Mouse (Mus musculus): ENCODE results near the gene Gabrr3. TPM values are rescaled to one million over a fixed set of nuclear protein-coding genes. Genes with fewer than 3 reads are reported as not detected.
"Not testable (repeated sequence)": the region's sequence is repeated elsewhere in the genome, so short reads cannot be mapped to it uniquely, and the experiment has no call there.

The Gabrr3 gene
- total RNA-seq (2021) = not detected in 2 replicates
- long read RNA-seq = 0 reads

DNA sequence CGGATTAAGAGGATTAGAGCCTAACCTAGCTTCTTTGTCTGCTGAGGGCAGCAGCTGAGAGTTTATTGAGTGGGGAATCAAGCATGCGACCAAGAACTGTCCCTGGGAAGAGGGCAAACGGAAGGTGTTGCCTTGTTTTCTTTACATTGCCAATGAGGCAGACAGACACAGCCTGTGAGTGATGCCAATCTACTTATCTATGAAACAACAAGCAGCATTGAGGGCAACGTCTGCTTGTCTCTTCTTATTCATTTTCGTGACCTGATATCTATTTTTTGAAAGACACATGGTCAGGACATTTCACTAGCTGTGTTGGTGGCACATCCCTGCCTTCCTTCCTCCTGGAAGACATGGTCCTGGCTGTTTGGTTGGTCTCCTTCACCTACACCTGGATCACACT, at the start of gene Gabrr3:
Gene Gabrr3 (plus strand): TSS at position 301 of the 400 bp plus-strand sequence.
- no peak for DNase-seq

DNA sequence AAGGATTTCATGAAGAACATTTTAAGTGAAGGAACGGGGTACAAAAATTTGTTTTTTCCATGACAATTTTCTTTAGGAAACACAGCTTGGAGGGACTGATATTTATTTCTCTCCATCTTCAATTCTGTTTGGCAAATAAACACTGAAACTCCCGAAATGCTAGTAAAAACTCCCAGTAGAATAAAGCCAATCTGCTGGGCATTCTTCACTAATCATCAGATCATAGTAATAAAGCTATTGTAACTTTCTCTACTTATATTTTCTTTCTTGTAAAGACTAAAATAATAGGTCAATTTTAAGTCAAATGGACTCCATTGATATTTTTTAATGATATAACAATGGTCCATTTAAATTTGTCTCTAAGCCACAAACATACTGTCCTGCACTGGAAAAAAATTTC, 43.2 kb upstream of the Gabrr3 start, which contains the start of gene Olfr209:
Gene Olfr209 (minus strand): TSS at position 101 of the 400 bp plus-strand sequence.
- DNase-seq = no peak

DNA sequence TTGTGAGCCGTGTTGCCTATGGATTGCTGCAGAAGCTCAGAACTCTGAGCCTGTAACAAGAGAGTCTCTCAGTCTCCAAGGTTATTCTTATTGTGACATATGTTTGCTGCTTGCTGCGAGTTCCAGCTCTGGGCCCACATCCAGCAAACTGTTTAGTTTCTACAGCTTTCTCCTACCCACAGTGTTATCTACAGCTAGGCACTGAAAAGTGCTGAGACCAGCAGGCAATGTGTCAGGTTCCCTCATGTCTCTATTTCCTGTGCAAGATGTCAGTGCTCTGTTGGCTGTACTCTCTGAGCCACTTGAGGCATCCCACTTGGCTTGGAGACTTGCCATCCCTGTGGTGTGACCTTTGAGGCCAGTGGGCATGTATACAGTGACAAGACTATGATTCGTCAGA, 13.8 kb upstream of the Gabrr3 start:
- no peak for DNase-seq

DNA sequence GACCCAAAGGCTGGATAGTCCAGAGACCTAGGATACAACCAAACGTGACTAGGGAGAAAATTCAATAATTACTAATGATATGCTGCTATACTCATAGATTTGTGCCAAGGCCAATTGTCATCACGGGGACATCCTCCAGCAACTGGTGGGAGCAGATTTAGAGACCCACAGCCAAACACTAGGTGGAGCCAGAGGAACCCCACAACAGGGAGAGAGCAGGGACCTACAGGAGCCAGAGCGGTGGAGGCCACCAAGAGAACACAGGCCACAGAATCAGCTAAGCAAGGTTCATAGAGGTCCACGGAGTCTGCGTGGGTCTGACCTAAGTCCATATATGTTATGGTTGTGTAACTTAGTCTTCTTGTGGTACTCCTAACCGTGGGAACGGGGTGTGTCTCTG, 6.0 kb upstream of the Gabrr3 start:
- no peak for DNase-seq

DNA sequence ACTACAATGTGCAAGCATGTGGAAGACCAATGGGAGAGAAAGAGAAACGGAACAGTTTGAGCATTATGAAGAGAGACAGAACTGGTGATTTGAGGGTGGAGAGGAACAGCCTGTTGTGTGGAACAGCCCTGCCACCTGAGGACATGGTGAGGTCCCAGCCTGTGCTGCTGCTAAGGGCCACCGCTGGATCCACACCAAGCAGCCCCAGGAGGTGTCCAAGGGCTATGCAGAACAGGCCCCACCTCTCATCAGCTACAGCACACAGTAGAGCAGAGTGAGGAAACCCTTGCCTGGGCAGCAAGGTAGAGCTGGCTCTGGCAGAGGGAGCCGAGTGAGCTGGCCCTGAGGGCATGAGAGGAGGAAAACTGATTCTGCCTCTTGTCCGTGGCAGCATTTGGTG, 5.1 kb upstream of the Gabrr3 start:
- no peak for DNase-seq

DNA sequence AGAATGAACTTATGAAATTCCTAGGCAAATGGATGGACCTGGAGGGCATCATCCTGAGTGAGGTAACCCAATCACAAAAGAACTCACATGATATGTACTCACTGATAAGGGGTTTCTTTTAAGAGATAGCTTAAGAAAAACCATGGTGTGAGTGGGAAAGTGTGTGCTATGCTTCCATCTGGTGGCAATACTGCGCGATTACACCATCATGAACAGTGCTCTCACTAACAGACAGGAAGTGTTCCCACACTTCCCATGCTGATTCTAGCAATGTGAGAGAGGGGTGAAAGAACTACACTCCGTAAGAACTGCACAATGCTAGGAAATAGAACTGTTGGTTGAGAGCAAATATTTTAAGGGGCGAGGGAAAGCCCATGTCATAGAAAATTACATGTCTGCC, 3.4 kb upstream of the Gabrr3 start:
- no peak for DNase-seq

DNA sequence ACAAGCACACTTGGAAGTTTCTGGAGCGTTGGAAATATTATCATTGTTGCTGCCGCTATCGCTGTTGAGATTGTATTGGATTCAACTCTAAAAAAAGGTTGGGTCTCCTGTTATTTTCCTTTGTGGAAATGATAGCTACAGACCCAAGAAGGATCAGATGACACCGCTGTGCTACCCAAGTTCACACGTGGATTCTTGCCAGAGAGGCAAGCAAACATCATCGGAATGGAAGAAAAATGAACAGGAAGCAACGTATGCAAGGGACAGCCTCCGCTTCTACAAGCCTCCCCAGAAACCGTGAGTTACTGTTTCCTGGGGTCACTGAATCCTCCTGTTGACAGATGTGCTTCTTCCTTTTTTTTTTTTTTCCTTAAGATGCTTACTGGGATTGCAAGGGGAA, 2.3 kb upstream of the Gabrr3 start:
- DNase-seq = no peak

DNA sequence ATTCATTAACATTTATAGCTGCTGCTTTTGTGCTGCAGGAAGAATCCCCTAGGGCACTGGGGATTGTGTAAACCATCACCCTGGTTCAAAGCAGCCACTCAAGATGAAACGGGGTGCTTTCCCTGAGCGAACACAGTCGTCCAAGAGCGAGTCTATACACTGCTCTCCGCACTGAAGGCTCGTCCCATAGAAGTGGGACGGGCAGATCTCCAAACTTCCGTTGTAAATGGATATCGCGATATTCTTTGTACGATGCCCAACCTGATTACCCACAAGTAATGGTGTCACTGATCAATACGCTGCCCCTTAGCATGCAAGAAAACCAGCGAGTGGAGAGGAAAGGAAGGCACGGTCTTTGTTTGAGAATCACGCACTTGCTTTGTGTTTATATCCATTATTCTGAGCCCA, 2.2 kb downstream of the Gabrr3 start:
- no peak for DNase-seq

DNA sequence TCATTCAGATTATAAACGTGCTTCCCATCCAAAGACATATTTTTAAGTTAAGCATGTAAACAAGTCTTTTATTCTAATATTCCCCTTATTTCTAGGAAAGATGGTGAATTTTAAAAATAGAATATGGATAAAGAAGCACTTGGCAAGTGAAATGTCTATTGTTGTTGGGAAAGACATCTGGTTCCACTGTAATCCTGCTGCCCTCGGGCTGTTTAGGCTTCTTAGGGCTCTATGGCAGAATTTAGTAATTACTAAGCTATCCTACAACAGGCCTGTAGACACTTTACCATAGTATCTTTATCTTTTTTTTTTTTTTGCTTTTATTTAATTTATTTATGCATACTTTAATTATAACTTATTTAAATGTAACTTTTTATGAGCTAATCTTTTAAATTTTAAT, 2.7 kb downstream of the Gabrr3 start:
- no peak for DNase-seq

DNA sequence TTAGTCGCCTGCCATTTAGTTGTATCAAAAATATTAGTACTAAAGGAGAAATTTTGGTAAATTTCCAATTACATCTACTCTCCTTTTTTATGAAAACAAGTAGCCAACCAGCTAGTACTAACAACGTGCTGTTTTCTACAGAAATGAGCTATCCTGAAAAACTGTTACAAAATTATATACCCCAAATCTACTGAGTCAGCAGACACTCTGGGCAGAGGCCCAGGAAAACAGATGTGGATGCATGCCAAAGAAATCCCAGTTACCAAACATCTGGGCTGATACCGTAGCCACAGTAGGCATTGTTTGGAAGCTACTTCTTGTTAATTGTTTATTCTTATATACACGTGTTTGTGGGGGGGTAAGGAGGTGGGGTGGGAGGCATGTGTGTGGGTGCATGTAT, 6.3 kb downstream of the Gabrr3 start:
- peak; percentile 18 for DNase-seq

DNA sequence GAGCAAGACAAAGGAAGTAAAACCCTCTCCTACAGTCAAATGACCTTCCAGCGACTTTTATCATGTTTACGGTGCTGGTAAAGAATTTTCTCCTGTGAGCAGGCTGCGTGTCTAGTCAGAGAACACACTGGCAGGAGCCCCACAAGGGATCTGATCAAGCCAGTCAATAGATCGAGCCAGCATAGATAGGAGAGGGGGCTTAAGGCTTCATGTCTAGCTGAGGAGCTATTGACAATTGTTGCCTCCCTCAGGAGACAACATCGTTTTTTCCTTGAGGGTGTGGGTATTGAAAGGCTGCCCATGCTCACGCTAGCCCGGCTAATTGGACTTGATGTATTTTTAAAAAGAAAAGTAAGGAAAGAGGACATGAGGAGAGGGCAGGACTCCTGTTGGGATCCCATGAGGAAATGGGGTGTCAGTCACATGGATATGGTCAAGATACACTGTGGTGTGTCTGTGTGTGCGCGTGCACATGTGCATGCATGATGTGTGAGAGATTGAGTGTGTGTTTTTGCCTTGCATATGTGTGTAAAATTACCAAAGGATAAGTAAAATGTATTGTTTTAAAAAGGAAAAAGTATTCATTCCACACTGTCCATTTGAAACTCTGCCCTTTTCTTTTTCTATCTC, 13.2 kb downstream of the Gabrr3 start:
- no peak for DNase-seq

DNA sequence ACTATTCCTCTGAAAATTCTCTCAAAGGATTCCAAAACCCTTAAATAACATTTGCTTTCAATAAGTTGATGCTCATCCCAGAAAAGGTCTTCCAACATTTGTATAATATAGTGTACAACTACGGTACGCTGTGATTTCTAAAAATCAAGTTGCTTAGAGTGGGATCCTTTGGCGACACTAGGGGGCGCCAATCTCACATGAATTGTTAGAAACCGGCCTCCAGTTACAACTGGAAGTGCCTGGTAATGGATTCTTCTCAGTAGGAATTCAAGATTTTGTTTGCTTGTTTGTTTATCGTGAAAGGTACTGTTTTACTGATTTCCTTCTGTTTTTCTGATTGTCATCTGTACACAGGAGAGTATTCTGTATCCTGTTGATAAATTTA, 13.7 kb downstream of the Gabrr3 start:
- peak; percentile 77 for DNase-seq

DNA sequence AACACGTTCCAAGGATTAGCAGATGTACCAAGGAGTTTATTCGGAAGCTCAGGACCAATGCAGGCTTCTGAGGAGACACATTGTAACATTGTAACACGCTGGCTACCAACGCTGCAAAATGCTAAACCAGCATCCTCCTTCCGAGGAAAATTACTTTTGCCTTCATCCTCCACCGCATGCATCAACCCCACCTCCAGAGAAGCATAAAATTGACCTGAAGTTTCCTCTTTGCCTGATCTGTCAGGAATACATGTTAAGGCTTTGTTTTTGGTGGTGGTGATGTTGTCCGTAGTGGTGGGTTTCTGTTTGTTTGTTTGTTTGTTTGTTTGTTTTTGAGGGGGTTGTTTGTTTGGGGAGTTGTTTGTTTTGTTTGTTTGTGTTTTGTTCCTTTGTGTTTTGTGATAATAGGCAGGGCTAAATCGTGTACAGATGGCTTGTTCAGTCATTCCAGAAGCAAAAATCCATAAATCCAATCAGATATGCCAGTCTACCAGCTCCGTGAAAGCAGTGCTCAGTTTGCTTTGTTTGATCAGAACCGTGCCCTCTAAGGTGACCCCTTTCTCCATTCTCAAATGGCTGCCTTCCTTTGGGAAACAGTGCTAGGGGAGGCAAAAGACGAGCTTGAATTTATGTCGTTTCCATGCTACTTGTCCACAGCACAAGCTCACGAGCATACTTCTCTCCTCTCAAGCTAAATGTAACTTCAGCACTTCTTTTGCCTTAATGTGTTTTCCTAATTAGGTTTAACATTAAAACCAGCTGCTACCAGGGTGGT, 14.6 kb downstream of the Gabrr3 start:
- no peak for DNase-seq

DNA sequence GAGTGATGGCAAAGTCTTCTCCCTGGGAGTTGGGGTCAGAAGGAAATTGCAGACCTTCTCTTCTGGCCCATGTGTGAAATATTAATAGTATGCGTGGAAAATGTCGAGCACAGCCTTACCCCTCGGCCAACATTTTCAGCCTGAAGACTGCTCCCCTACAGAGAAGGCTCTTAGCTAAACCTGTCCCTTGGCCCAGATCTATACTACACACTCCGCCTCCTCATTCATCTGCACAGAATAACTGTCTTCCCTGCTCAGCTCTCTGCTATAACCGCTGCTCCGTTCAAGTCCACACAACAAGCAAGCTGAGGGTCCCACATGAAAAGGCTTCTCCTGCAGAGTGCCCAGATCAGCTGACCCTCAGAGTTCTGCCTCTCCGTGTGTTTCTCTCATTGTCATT, 20.8 kb downstream of the Gabrr3 start:
- DNase-seq = no peak

DNA sequence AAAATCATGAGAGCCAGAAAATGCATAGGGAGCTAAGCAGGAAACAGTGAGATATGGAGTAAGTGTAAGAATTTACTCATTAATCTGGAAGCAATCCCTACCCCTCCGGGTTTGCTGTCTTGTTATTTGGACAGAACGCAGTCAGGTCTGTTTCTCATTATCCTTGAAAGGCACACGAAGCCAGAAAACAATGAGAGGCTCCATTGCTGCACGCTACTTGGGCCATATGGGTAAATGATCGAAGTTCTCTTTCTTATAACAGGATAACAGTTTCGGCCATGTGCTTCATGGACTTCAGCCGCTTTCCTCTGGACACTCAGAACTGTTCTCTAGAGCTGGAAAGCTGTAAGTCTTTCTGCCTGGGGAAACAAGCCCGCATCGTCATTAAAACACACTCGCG, 26.0 kb downstream of the Gabrr3 start:
- no peak for DNase-seq

DNA sequence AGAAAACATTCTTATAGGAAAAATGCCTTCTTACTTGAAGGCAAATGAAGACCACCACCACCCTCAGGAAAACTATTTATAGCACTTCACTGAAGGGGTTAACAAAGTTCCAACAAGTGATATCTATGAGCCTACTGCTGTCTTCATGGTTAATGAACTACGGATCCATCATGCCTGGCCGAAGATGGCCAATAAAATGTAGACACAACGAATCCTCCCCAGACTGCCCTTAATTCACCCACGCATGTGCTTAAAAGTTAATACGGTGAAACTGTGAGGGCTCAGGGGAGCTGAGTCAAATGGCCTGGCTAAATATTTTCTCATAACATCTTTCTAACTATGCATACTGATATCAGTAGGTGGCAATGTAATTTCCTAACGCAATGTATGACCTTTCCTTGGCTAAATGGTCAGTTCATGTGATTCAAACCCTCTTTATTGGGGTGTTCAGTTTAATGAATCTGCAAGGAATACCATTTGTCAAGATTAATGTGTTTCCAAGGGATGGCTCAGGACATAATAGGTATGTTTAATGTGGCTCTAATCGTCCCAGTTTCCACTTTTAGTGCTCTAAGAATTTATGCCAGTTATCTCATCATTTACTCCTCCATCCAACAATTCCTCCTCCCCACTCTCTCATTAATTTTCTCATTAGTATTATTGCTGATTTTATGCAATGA, 37.9 kb downstream of the Gabrr3 start:
- DNase-seq = no peak

DNA sequence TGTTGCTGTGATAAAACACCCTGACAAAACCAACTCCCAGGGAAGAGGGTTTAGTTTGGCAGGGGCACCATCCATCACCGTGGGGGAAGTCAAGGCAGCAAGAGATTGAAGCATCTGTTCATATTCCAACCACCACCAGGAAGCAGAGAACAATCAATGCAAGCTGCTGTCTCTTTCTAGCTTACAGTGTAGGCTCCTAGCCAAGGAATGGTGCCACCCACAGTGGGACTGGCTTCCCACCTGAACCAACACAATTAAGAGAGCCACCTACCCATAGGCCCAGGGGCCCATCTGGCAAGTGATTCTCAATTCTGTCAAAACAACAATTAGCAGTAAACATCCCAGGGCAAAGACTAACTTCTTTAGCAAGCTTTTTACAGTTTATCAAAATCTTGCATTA, 41.0 kb downstream of the Gabrr3 start:
- DNase-seq = no peak

DNA sequence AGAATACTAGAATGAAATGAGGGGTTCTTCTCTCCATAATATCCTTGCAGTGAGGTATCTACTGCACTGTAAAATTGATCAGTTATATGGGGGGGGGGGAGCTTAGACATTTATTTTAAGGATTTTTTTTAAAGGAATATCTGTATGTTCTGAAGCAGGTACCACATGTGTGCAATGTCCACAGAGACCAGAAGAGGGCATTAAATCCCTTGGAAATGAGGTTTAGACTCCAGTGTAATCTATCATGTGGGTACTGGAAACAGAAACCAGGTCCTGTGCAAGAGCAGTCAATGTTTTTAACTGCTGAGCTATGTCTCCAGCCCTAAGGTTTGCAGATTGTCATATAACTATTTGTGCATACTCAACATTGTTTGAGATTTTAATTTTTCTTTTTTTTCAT, 42.0 kb downstream of the Gabrr3 start:
- no peak for DNase-seq

DNA sequence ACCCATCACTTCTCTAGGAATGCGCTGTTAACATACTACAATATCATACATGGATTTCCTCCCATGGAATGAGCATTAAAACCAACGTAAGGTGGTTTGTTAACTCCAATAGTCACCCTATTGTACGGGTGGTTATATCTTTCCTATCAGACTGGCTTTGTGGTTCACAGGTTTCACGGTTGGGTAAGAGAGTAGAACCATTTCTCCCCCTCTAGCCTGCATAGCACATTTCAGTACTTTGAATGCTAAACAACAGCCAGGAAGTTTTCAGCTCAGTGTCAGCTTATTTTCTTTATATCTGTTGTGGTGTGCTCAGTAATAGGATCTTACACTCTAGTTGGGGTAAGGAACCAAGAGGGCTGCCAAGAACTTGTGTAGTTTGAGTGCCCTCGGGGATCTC, 44.7 kb downstream of the Gabrr3 start:
- no peak for DNase-seq

DNA sequence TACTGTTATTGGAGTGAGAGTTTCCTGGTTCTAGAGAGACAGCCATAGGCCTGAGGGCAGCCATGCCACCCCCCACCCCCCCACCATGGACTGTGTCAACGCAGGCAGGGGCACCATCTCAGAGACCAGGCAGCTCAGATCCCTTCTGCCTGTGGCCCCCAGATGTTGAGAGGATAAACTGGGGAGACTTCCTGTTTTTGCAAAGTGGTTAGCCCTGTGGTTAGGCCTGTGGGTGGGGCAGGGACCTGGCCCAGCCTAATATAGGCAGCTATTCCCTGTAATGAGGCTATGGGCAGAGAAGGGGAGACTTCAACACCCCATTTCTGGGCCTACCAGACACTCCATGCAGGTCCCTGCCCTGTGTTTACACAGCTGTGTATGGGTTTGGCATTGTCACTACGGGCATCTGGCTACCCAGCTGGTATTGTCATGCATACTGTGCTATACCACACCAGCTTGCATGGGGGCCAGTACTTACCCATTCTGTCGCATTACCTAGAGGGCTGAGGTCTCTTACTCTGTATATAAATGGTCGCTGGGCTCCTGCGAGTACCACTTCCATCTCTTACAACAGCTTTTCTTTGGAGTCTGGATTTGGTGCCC, 52.2 kb downstream of the Gabrr3 start:
- not testable (repeated sequence) for DNase-seq

DNA sequence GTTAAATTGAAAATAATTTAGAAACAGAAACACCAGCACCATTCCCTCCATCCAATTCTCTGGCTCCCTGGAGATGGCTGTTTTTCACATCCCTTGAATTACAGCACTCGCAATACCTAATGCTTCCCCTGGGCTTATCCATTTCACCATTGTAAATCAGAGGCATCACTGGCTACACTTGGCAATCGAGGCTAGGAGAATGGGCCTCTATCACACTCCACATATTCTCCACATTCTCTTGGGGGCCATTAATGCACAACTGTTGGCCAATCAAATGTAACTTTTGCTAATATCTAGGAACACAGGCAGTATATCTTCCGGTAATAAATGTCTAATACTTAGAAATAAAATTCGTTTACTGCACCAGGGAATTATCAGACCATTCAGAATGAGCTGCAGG, 56.4 kb downstream of the Gabrr3 start:
- no peak for DNase-seq

DNA sequence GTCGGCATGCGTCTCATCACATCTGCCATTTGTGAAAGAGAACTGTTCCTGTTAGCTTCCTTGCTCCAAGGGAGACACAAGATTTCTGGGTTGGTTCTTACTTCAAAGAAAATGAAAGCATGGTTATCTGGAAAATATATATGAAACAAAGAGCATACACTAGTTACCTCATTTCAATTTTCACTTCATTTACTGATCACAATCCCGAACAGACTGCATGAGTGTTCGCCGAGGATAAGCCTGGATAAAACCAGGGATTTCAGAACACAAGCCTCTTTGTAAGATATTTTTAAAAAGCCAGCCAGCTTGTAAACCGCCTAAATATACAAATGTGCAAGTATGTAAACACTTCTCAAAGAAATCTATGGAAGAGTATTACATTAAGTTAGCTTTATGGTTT, 56.8 kb downstream of the Gabrr3 start:
- no peak for DNase-seq

DNA sequence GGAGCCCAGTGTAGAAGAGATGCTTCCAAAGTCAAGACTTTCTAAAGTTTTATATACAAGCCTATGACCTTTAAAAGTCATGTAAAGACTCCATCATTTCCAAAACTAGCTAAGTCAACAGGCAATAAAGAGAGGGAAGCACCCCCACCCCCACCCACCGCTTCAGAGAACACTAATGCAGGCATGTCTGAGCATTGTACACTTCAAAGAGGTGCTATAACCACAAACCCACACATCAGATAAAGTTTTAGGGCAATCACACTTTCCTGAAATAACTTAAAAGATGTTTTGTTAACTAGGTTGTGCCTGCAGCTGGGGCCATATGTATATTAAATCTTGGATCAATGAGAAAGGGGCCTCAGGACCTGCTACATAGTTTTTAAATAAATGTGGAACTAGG, 62.7 kb downstream of the Gabrr3 start:
- no peak for DNase-seq

All from adrenal gland, postnatal 25 days (tissue).